Mouse (Mus musculus) urinary bladder, adult 18-20 months (tissue): ENCODE data around the gene Cst9.

Source experiments
- DNase-seq, 2 experiments: peaks; one replicate each; pipeline ENCODE4 v3.0.0; 2022; ENCODE audit warnings: low spot score in 2 of 2, mixed read lengths in 2 of 2

The Cst9 gene

DNA sequence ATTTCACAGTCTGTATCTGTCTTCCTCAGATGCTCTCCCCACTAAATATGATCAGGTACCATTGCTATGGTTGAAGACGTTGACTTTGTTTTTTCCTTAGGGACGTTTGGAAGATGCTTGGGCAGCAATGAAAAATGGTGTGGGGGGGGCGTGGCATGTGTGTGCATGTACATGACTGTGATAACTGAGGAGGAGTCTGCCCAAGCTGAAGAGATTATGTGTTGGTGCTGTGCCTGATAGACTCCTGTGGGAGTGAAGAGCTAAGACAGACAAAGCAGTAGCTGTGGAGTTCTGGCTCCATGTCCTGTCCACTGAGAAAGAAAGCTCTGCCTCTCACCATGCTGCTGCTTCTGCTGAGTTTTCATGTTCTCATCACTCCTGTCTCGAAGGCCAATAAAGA lies at the start of gene Cst9:
Gene Cst9, plus strand, starts transcription at position 236 of the 400 bp plus-strand sequence.
- no peak for DNase-seq

GRCm38 (mm10) chr2:148789142-148789541 lies 45.8 kb upstream of the Cst9 start, which contains the start of gene Cst12:
Gene Cst12, plus strand, starts transcription at chr2:148789361.
- no peak for DNase-seq

GRCm38 (mm10) chr2:148798485-148798884 lies 36.5 kb upstream of the Cst9 start, which contains the start of gene Cst8:
Gene Cst8, plus strand, starts transcription at chr2:148798785.
- no peak for DNase-seq

GRCm38 (mm10) chr2:148801491-148801921 lies 33.4 kb upstream of the Cst9 start:
- no peak for DNase-seq

DNA sequence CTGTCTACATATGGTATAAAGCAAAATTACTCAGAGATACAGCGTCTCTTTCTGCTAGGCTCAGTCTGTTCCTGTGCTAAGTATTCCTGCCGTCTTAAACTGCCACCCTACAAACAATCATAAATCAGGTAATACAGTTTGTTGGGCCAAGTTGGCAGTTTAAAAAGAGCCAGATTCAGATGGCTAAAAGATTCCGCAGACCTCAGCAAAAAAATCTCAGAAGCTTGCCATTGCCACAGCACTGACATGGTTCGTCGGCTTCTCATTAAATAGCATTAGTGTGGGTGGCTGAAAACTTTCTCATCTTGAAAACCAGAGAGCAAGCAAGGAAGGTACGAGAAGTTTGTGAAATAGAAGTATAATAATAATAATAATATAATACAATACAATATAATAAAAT lies 28.3 kb upstream of the Cst9 start:
- no peak for DNase-seq

- no peak for DNase-seq
Measured at GRCm38 (mm10) chr2:148819909-148820308, 15.0 kb upstream of the Cst9 start, which contains the start of gene Cst13. Gene Cst13, plus strand, starts transcription at chr2:148820081.

DNA sequence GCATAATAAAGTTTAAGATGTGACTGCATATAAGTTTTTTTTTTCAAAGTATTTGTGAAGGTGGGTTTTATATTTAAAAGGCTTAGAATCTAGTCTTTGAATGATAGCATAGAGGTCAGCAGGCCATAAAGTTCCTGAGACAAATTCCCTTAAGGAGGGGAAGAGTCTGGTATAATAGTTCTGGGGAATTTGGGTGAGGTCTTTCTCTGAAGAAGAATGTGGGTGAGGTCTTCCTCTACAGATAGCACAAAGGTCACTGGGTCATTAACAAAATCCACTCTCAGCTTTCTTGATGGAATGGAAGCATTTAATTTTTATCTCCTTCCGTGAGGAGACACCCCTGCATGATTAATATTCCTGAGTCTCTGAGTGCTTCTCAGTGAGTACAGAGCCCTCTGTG lies 9.0 kb upstream of the Cst9 start:
- no peak for DNase-seq

GRCm38 (mm10) chr2:148838075-148838777 lies 3.3 kb downstream of the Cst9 start:
- no peak for DNase-seq

DNA sequence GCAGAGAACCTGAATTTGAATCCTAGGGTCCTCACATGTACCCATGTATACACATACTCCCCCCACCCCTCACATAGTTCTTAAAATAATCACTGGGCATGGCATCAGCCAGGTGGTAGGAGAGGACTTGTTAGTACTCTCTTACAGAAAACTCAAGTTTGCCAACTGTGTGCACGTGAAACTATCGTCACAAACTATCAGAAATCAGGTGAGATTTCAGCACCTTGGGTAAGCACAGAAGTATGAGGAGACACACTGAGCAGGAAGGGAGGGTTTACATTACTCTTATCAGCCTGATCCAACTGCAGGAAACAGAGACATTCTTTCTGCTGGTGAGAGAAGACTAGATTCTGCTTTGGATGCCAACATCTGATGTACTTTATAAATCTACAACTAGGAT lies 4.3 kb downstream of the Cst9 start:
- DNase-seq: no peak

GRCm38 (mm10) chr2:148851116-148851906 lies 16.4 kb downstream of the Cst9 start:
- peak; percentile 67 to 72 for DNase-seq

GRCm38 (mm10) chr2:148856630-148857400 lies 21.9 kb downstream of the Cst9 start:
- no peak for DNase-seq

- no peak for DNase-seq
Measured at GRCm38 (mm10) chr2:148857506-148857905, 22.6 kb downstream of the Cst9 start.

GRCm38 (mm10) chr2:148860993-148861392 lies 26.0 kb downstream of the Cst9 start:
- no peak for DNase-seq

DNA sequence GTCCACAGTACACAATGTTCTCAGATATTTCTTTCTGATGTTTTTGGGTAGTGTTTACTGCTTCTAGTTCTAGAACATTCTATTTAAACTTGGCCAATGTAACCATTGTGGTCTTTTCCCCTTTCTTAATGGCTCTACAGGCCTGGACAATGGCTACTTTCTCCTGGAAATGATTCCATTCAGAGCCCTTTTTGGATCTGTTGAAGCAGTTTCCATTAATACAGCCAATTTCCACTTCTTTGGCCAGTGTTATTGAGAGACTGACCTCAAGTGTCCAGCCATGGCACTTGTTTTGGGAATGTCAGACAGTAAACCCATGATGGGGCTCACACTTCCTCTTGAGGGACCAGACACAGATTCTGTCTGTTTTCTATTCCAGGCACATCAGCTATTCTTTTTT lies 26.7 kb downstream of the Cst9 start:
- DNase-seq: no peak

DNA sequence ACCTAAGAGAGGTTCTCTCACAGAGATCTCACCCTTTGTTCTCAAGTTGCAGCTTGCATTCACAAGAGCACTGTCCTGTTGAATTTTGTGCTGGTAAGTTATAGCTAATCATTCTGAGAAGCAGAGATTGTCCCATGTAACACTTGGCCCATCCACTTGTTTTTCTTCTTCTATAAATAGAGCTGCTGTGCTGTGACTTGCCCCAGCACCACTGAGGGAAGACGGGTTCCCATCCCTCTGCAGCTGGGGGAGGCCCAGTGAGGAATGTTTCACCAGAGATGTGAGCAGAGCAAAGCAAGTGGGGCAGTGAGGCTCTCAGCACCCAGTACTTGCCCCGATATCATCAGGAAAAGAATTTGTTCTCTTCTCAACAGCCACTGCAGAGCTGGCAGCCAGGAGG lies 30.0 kb downstream of the Cst9 start, which contains the start of gene 9230104L09Rik:
Gene 9230104L09Rik, minus strand, starts transcription at position 73 of the 400 bp plus-strand sequence.
- DNase-seq: peak in 1 of 2 experiments; percentile 15

- no peak for DNase-seq
Measured at GRCm38 (mm10) chr2:148868959-148869358, 34.0 kb downstream of the Cst9 start.

DNA sequence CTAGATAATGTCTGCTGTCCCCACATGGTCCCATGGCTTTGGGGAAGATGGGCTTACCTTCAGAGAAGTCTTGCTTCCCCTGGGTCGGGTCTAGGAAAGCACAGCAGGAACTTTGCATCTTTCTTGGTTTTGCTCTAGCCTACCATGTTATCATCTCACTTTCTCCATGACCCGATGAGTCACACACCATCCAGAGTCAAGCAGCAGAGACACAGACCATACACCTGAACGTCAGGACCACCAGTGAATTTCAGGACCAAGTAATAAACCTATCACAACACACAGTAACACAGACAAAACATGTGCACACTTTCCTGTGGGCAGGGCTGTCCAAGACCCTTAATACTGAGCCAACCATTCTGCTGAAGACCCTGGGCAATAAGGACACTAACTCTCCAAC lies 35.6 kb downstream of the Cst9 start:
- DNase-seq: no peak

DNA sequence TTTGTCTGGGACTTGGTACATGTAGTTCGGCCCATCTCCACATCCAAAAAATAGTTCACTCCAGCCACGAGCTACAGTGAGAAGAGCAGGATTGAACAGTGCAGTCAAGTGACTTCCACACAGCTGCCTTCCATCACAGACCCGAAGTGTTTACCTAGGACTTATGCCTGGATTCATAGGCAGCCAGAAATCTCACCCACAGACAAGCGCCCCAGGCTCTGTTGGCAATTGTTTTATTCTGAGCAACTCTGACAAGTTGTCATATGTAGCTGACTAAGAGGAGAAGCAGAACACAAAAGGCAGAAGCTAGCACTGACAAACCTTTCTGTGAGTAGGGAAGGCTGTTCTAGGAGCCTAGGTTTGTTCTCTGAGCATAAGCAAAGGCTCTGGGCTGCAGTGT lies 37.9 kb downstream of the Cst9 start:
- DNase-seq: peak in 1 of 2 experiments; percentile 13

- DNase-seq: no peak
Measured at GRCm38 (mm10) chr2:148874224-148874616, 39.3 kb downstream of the Cst9 start.

DNA sequence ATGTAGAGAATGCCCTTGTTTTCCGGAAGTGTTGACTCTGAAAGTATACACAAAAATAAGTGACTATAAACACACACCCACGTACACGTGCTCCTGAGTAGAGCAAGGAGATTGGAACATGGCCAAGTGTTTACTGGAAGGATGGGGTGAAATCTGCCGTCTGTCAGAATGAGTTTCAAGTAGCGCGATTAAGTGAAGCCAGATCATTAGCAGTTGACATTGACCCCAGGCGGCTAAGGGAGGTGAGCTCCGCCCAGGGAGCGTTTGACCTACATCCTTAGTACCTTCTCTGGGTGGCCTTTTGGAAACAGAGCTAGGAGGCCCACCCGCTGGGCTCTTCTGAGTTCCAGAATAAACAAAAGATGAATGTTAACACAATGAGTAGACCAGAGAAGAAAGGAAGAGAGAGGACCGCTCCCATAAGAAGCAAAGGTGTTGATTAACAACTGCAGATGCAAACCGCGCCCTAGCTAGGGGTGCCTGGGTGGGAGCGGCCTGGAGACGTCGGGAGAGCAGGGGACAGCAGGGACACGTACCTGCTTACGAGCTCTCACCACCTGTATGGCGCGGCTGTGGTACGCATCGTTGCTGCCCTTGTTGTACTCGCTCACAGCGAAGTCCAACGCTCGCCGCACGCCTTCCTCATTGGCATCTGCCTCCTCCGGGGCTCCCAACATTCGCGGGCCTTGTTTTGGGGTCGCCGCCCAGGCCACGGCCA lies 39.8 kb downstream of the Cst9 start:
- no peak for DNase-seq

GRCm38 (mm10) chr2:148875335-148875811 lies 40.4 kb downstream of the Cst9 start, which contains the start of gene Cst3:
Gene Cst3, minus strand, starts transcription at chr2:148875692.
- peak; percentile 90 to 96 for DNase-seq
